Mouse (Mus musculus): ENCODE results near the gene Ubn2. TPM values are rescaled to one million over a fixed set of nuclear protein-coding genes. Genes with fewer than 3 reads are reported as not detected.

Ubn2 gene
- polyA plus RNA-seq, 1 experiment from 2014 or later = 12.1 TPM

- Histone ChIP-seq H3K9ac (no peak overlapping the region), H3K4me1 (no peaks in the 10 kb centered on the region), H3K4me2 (no peak overlapping the region), H3K36me3 (peaks cover 22% of the 10 kb centered on the region), H3K4me3 (replicated peaks) (no peak overlapping the region), H3K27ac (no peak overlapping the region), H3K9me3 (no peaks in the 10 kb centered on the region), H3K27me3 (replicated peaks) (no peaks in the 10 kb centered on the region)
- no peak for ATAC-seq (ENCODE audit: insufficient read depth, low FRiP score, low read depth)
- WGBS = 92% methylated on average over 3 of the region's 3 CpGs
These were observed 58.8 kb downstream of the Ubn2 start for GRCm38 (mm10) chr6:38492550-38492949.

- no peak overlapping the region for H3K4me3 ChIP-seq (replicated peaks)
- no peaks in the 10 kb centered on the region for H3K27me3 ChIP-seq (replicated peaks)
- H3K36me3 ChIP-seq = peaks cover 28% of the 10 kb centered on the region
- no peaks in the 10 kb centered on the region for H3K9me3 ChIP-seq
- ATAC-seq (ENCODE audit: insufficient read depth, low FRiP score, low read depth) = no peak
- no peak overlapping the region for H3K9ac ChIP-seq
- 38% methylated on average over 4 of the region's 4 CpGs for WGBS
- no peak overlapping the region for H3K4me2 ChIP-seq
- H3K4me1 ChIP-seq = no peaks in the 10 kb centered on the region
- H3K27ac ChIP-seq = no peak overlapping the region
These were observed 61.9 kb downstream of the Ubn2 start for GRCm38 (mm10) chr6:38495641-38496040.

GRCm38 (mm10) chr6:38512096-38512495 is 78.3 kb downstream of the Ubn2 start:
- WGBS = 87% methylated on average over 1 of the region's 1 CpGs
- ATAC-seq (ENCODE audit: insufficient read depth, low FRiP score, low read depth) = no peak
- H3K4me3 ChIP-seq (replicated peaks) = no peak overlapping the region
- H3K9ac ChIP-seq = no peak overlapping the region
- no peaks in the 10 kb centered on the region for H3K4me1 ChIP-seq
- no peaks in the 10 kb centered on the region for H3K36me3 ChIP-seq
- no peaks in the 10 kb centered on the region for H3K9me3 ChIP-seq
- no peak overlapping the region for H3K4me2 ChIP-seq
- no peak overlapping the region for H3K27ac ChIP-seq
- no peaks in the 10 kb centered on the region for H3K27me3 ChIP-seq (replicated peaks)

- H3K36me3 ChIP-seq = no peaks in the 10 kb centered on the region
- H3K4me1 ChIP-seq = no peaks in the 10 kb centered on the region
- no peak overlapping the region for H3K27ac ChIP-seq
- no peaks in the 10 kb centered on the region for H3K27me3 ChIP-seq (replicated peaks)
- ATAC-seq (ENCODE audit: insufficient read depth, low FRiP score, low read depth) = no peak
- no peak overlapping the region for H3K9ac ChIP-seq
- H3K9me3 ChIP-seq = no peaks in the 10 kb centered on the region
- H3K4me3 ChIP-seq (replicated peaks) = no peak overlapping the region
- no peak overlapping the region for H3K4me2 ChIP-seq
These were observed 79.1 kb downstream of the Ubn2 start for GRCm38 (mm10) chr6:38512830-38513229.

- H3K27me3 ChIP-seq (replicated peaks) = no peaks in the 10 kb centered on the region
These were observed 81.5 kb downstream of the Ubn2 start for GRCm38 (mm10) chr6:38515201-38515600.

GRCm38 (mm10) chr6:38523851-38524250 is 90.1 kb downstream of the Ubn2 start:
- H3K27me3 ChIP-seq (replicated peaks) = no peaks in the 10 kb centered on the region
- H3K9me3 ChIP-seq = no peaks in the 10 kb centered on the region
- ATAC-seq (ENCODE audit: insufficient read depth, low FRiP score, low read depth) = no peak
- H3K4me1 ChIP-seq = no peaks in the 10 kb centered on the region
- H3K36me3 ChIP-seq = no peaks in the 10 kb centered on the region
- H3K9ac ChIP-seq = no peak overlapping the region
- no peak overlapping the region for H3K4me2 ChIP-seq
- H3K27ac ChIP-seq = no peak overlapping the region
- no peak overlapping the region for H3K4me3 ChIP-seq (replicated peaks)
- 13% methylated on average over 8 of the region's 8 CpGs for WGBS

More at GRCm38 (mm10) chr6:38515201-38515600, 81.5 kb downstream of the Ubn2 start:
- no peak overlapping the region for H3K4me3 ChIP-seq (replicated peaks)
- H3K4me1 ChIP-seq = no peaks in the 10 kb centered on the region
- no peak for ATAC-seq (ENCODE audit: insufficient read depth, low FRiP score, low read depth)
- H3K9me3 ChIP-seq = no peaks in the 10 kb centered on the region
- H3K4me2 ChIP-seq = no peak overlapping the region
- no peaks in the 10 kb centered on the region for H3K36me3 ChIP-seq
- no peak overlapping the region for H3K27ac ChIP-seq
- no peak overlapping the region for H3K9ac ChIP-seq
- WGBS = 86% methylated on average over 4 of the region's 4 CpGs

GRCm38 (mm10) chr6:38531211-38531820 is 97.6 kb downstream of the Ubn2 start:
- Histone ChIP-seq H3K4me1 (no peaks in the 10 kb centered on the region; the same call in 1 of the 2 replicates), H3K4me3 (replicated peaks) (no peak overlapping the region), H3K27ac (no peak overlapping the region), H3K4me2 (no peak overlapping the region), H3K9me3 (no peaks in the 10 kb centered on the region), H3K9ac (no peak overlapping the region), H3K27me3 (replicated peaks) (no peaks in the 10 kb centered on the region), H3K36me3 (no peaks in the 10 kb centered on the region)
- ATAC-seq (ENCODE audit: insufficient read depth, low FRiP score, low read depth) = no peak
- 55% methylated on average over 5 of the region's 5 CpGs for WGBS

- H3K4me1 ChIP-seq = no peaks in the 10 kb centered on the region; the same call in 1 of the 2 replicates
- peak overlapping the region; percentile 77 for H3K4me2 ChIP-seq
- no peaks in the 10 kb centered on the region for H3K27me3 ChIP-seq (replicated peaks)
- peak; percentile 13; the same call in 1 of the 2 replicates for ATAC-seq (ENCODE audit: insufficient read depth, low FRiP score, low read depth)
- 6% methylated on average over 25 of the region's 25 CpGs for WGBS
- no peaks in the 10 kb centered on the region for H3K9me3 ChIP-seq
- H3K36me3 ChIP-seq = no peaks in the 10 kb centered on the region
- H3K4me3 ChIP-seq (replicated peaks) = peak overlapping the region; percentile 89
- H3K9ac ChIP-seq = peak overlapping the region; percentile 33; the same call in 1 of the 2 replicates
- H3K27ac ChIP-seq = peak overlapping the region; percentile 96
These were observed 99.0 kb downstream of the Ubn2 start for GRCm38 (mm10) chr6:38532500-38533420.

GRCm38 (mm10) chr6:38533428-38534405 is 100.0 kb downstream of the Ubn2 start, which contains the start of gene Fmc1:
Gene Fmc1, plus strand, starts transcription at chr6:38533502.
- no peaks in the 10 kb centered on the region; the same call in 1 of the 2 replicates for H3K4me1 ChIP-seq
- no peaks in the 10 kb centered on the region for H3K9me3 ChIP-seq
- peak within 1 kb of the TSS; percentile 77 for H3K4me2 ChIP-seq
- no peaks in the 10 kb centered on the region for H3K27me3 ChIP-seq (replicated peaks)
- H3K9ac ChIP-seq = peak within 1 kb of the TSS; percentile 33; the same call in 1 of the 2 replicates
- H3K4me3 ChIP-seq (replicated peaks) = peak within 1 kb of the TSS; percentile 89
- ATAC-seq (ENCODE audit: insufficient read depth, low FRiP score, low read depth) = peak; percentile 93
- H3K27ac ChIP-seq = peak within 1 kb of the TSS; percentile 98
- 4% methylated on average over 41 of the region's 41 CpGs for WGBS
- H3K36me3 ChIP-seq = no peaks in the 10 kb centered on the region

GRCm38 (mm10) chr6:38534640-38535365 is 101.1 kb downstream of the Ubn2 start:
- Histone ChIP-seq H3K4me2 (peak overlapping the region; percentile 50), H3K27ac (peak overlapping the region; percentile 98), H3K36me3 (0 out of 2 replicates have a peak, but pooled peaks cover 3% of the 10 kb centered on the region), H3K9ac (peak overlapping the region; percentile 91), H3K27me3 (replicated peaks) (no peaks in the 10 kb centered on the region), H3K4me1 (no peaks in the 10 kb centered on the region; the same call in 1 of the 2 replicates), H3K4me3 (replicated peaks) (peak overlapping the region; percentile 89), H3K9me3 (no peaks in the 10 kb centered on the region)
- WGBS = 0% methylated on average over 53 of the region's 53 CpGs
- ATAC-seq (ENCODE audit: insufficient read depth, low FRiP score, low read depth) = peak; percentile 80

- Histone ChIP-seq H3K4me1 (no peaks in the 10 kb centered on the region; the same call in 1 of the 2 replicates), H3K27me3 (replicated peaks) (no peaks in the 10 kb centered on the region), H3K9ac (peak overlapping the region; percentile 91; the same call in 1 of the 2 replicates), H3K4me2 (peak overlapping the region; percentile 50), H3K4me3 (replicated peaks) (peak overlapping the region; percentile 89), H3K27ac (peak overlapping the region; percentile 98), H3K9me3 (no peaks in the 10 kb centered on the region), H3K36me3 (0 out of 2 replicates have a peak, but pooled peaks cover 6% of the 10 kb centered on the region)
- WGBS = 2% methylated on average over 9 of the region's 9 CpGs
- ATAC-seq (ENCODE audit: insufficient read depth, low FRiP score, low read depth) = no peak
These were observed 101.6 kb downstream of the Ubn2 start for GRCm38 (mm10) chr6:38535366-38535690.

Measured in stomach, embryonic 15.5 days (tissue).